Comparison of ENCODE assay signal across 7 mouse cellular contexts in the genomic region with DNA sequence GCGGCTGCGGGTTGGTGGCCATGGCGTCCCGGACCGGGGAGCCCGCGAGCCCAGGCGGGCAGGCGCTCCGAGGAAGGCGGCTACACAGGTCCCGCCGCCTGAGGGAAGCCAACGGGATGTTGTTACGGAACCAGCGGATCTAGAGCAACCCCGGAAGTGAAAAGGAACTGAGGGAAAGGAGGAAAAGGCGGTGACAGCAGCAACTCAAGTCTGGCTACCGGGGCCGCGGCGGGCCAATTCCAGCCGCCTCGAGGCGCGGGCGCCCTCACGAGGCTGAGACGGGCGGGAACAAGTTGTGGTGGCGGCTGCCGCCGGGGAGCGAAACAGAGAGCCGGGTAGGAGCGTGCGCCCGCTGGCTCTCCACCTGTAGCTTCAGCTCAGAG. TPM values are rescaled to one million over a fixed set of nuclear protein-coding genes. Genes with fewer than 3 reads are reported as not detected.
DNase-seq lines count a peak whose midpoint lies in the region; ATAC-seq lines count a peak whose summit lies in the region.

A gene (minus strand): TSS at position 169 of the 383 bp plus-strand sequence.

- under 1% methylated on average over 38 of the region's 38 CpGs for WGBS in intestine, embryonic 15.5 days
- 0% methylated on average over 38 of the region's 38 CpGs for WGBS in midbrain, embryonic 10.5 days

- peak within 1 kb of the TSS; percentile 99 for H3K4me3 ChIP-seq in intestine, embryonic 15.5 days (replicated peaks)
- peak within 1 kb of the TSS; percentile 98 for H3K4me3 ChIP-seq in midbrain, embryonic 10.5 days

- H3K9ac ChIP-seq in intestine, embryonic 15.5 days: peak within 1 kb of the TSS; percentile 85

- peaks cover 7% of the 10 kb centered on the region for H3K4me1 ChIP-seq in intestine, embryonic 15.5 days (replicated peaks)
- peaks cover 22% of the 10 kb centered on the region for H3K4me1 ChIP-seq in midbrain, embryonic 10.5 days

- ATAC-seq in intestine, embryonic 15.5 days: peak; percentile 97

- peak; percentile 99 for DNase-seq in adrenal gland, adult 2 months
- peak; percentile 89 for DNase-seq in embryo, embryonic 11.5 days (ENCODE audit: low read depth, low spot score)
- DNase-seq in gastrocnemius, postnatal 36 days: peak; percentile 95
- DNase-seq in left cerebral cortex, postnatal 25 days (ENCODE audit: low spot score in 2 of 2): peak; percentile 99
- peak; percentile 94 for DNase-seq in midbrain, embryonic 10.5 days (ENCODE audit: low spot score)
- DNase-seq in right cerebral cortex, postnatal 4 days: peak; percentile 95

- H3K9me3 ChIP-seq in intestine, embryonic 15.5 days: no peaks in the 10 kb centered on the region
- H3K9me3 ChIP-seq in midbrain, embryonic 10.5 days (replicated peaks): no peaks in the 10 kb centered on the region

- H3K27ac ChIP-seq in intestine, embryonic 15.5 days: peak within 1 kb of the TSS; percentile 66; the same call in 1 of the 2 replicates
- peak within 1 kb of the TSS; percentile 89 for H3K27ac ChIP-seq in midbrain, embryonic 10.5 days (replicated peaks)

- no peaks in the 10 kb centered on the region for H3K27me3 ChIP-seq in intestine, embryonic 15.5 days (replicated peaks)
- H3K27me3 ChIP-seq in midbrain, embryonic 10.5 days (ENCODE audit: low read depth, poor library complexity, severe bottlenecking): no peaks in the 10 kb centered on the region

- H3K4me2 ChIP-seq in intestine, embryonic 15.5 days (replicated peaks): peak within 1 kb of the TSS; percentile 76

- no peaks in the 10 kb centered on the region for H3K36me3 ChIP-seq in intestine, embryonic 15.5 days
- 0 out of 2 replicates have a peak, but pooled peaks cover 6% of the 10 kb centered on the region for H3K36me3 ChIP-seq in midbrain, embryonic 10.5 days

- intact Hi-C loops in gastrocnemius, postnatal 36 days (cut with DNase I): no loop called here
- intact Hi-C loops in left cerebral cortex, postnatal 25 days (cut with DNase I): no loop called here

RNA-seq across cellular contexts. Expression of the gene that starts here (rescaled TPM):
- total RNA-seq in adrenal gland, adult 2 months (2021): 10 to 100 TPM; 23.5 to 34.7 TPM
- 4.5 and 11.9 TPM in 2 replicates for polyA plus RNA-seq in adrenal gland, adult 2 months (2012; rRNA removed)
- 10 to 100 TPM; 12.0 to 15.6 TPM for total RNA-seq in gastrocnemius, postnatal 36 days (2021)
- polyA plus RNA-seq in intestine, embryonic 15.5 days (2015; fragmentation: Nextera tagmentation; extraction: Ambion mirVana): 19.1 and 20.2 TPM in 2 replicates
- 10 to 100 TPM; 37.5 to 40.0 TPM for total RNA-seq in left cerebral cortex, postnatal 25 days (2021)
- polyA plus RNA-seq in midbrain, embryonic 10.5 days (2016; fragmentation: Nextera tagmentation; extraction: Ambion mirVana): 15.6 and 18.0 TPM in 2 replicates

Comparison
In these comparisons a context has a peak if more than half of its experiments do, and no peak if none do; other contexts are left out.
1. Peak in every context shown above with its lines: DNase-seq, ATAC-seq, H3K4me3 ChIP-seq and H3K27ac ChIP-seq.